Mouse (Mus musculus): ENCODE data around the gene Fyn.

Fyn gene

DNA sequence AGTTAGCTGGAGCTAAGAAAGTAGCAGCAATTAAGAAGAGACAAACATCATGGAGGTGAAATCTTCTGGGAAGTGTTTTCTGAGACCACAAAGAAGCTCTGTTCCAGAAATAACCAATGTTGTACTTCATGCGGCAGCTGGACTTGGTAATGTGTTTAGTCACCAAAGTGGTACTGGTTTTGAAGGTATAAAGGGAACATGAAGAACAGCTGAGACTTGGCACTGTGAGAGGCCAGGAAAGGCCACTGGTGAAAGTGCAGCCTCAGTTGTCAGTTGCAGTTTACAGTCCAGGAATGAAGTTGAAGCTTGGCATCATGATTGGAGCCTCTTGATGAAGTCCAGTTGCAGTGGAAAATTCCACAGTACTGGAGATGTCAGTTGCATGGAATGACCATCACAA, 237.8 kb downstream of the Fyn start:
- DNase-seq (ENCODE audit: low read depth, low spot score), result no peak

DNA sequence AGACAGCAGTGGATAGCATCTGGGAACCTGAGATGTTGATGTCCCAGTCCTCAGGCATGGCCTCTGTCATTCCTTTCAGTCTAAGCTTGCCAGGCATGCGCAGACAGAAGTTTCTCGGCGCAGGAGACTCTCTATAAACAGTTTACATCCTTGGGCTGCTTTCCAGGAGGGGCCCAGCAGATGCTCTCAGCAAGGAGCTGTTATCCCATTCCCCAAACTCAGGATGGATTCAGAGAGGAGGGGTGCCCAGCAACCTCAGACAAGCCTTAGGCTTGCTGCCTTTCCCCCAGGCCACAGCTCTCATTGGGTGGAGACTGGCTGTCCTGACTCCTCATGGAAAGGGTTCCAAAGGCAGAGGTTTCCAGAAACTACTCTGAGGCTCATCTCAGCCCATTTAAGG, 242.6 kb downstream of the Fyn start:
- no peak for DNase-seq (ENCODE audit: low read depth, low spot score)

DNA sequence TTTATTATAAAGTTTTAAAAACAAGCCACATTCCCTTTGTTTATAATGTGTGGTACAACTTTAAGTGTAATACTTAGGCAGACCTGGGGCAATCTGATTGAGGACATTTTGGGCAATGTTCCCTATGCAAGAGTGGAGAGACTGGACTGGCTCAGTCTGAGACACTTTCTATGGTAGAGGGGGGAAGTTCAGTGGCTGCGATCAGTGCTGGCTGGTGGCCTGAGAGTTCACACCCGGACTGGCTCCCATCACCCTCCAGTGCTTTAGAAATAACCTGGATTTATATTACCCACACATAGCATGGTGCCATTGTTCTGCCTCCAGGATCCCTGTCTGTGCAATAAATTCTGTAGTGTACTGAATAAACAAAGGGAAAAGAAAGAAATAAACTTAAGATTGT, 243.5 kb downstream of the Fyn start:
- DNase-seq (ENCODE audit: low read depth, low spot score), result no peak

DNA sequence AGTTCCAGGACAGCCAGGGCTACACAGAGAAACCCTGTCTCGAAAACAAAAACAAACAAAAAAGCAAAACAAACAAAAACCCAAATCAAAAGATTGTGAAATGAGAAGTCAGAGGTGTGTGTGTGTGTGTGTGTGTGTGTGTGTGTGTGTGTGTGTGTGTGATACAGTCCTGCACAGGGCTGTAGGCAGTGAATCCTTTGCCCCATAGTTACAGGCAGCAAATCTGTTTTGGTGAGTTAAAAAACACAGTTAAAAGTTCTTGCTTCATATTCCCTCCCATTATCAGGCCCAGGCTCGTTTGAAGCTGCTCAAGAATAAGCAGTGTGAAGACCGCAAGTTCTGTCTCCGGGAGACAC, 244.0 kb downstream of the Fyn start, which contains the start of gene Traf3ip2:
Gene Traf3ip2, plus strand, starts transcription at position 302 of the 356 bp plus-strand sequence.
- DNase-seq (ENCODE audit: low read depth, low spot score), result no peak

DNA sequence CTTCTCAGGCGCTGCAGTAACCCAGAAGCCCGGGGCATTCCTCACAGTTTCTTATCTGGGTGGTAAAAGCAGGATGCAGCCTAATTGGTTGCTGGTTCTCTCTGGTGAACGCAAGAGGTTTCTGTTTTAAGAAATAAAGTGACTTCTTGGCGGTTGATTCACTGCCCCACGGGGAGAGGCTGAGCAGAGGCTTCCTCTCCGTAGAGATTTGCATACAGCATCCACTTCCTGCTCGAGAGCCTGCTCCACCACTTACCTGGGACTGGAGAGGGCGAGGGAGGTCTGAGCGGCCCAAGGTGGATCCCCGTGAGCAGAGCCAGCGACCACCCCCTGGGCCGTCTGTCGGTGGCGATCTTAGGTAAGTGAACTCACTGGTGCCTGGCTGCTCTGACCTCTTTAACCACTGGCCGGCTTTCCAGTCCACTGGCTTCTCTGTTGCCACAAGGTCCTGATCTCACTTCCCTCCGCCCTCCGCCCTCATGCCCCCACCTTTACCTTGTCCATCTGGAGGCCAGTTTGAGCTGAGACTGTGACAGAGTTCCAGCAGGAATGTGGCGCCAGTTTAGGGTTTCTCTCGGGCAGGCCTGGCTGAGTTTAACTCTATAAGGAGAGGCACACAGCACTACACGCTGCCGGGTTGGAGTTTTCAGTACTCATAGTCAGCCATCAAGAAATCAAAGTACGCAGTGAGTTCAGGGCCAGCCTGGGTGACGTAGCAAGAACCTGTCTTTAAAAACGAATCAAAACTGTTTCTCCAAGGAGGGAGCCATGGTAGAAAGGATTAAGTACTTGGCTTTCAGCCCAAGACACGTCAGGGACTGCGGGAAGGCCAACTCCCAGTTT, 244.6 kb downstream of the Fyn start:
- DNase-seq (ENCODE audit: low read depth, low spot score), result peak; percentile 28

DNA sequence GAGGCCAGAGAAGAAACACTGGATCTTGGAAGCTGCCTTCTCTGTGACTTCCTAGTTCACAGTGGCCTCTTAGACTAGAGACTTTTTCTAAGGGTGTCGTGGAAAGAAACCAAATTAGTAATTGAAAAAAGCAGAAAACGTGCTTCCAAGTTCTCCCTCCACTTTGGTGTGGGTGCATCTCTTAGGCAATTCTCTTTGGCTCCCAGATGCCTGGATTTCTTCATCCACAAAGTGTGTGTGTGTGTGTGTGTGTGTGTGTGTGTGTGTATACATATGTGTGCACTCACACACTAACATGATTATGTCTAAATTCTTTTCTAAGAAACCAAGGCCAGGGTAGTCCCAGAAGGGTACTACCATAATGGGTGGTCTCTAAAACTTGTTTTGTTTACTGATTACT, 245.3 kb downstream of the Fyn start:
- DNase-seq (ENCODE audit: low read depth, low spot score), result no peak

DNA sequence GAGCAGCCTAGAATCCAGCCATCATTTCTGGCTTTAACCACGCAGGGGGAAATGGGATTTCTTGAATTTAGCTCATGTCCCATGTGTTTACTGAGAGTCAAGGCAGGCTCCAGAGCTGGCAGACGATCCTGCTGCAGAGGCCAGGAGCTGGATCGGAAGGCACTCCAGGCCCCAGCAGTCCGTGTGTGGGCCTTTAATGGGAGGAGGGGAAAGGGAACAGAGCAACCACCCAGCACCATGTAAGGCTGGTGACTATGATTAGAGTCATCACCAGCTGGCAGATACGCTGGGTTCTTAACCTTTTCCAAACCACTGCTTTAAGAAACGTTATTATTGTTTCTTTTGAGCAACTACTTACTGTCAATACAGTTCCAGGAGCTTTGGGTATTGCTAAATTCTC, 246.0 kb downstream of the Fyn start:
- no peak for DNase-seq (ENCODE audit: low read depth, low spot score)
